Mouse (Mus musculus): ENCODE measurements around the gene Ireb2.

- no peak for TF ChIP-seq GATA1 (IDR thresholded peaks at IDR 0.05; ENCODE audit: borderline replicate concordance, low read length)
- no peak for TF ChIP-seq FLI1 (IDR thresholded peaks at IDR 0.05; ENCODE audit: low read length)
These were observed 82.7 kb downstream of the Ireb2 start for GRCm38 (mm10) chr9:54946256-54946655.
